Mouse (Mus musculus): Measurements from ENCODE around the gene Zfp941. TPM values are rescaled to one million over a fixed set of nuclear protein-coding genes. Genes with fewer than 3 reads are reported as not detected.

Zfp941 gene
- polyA plus RNA-seq, 1 experiment from 2014 or later: 1.3 TPM

- H3K4me2 ChIP-seq (ENCODE audit: low read length): no peak overlapping the region
- H3K9ac ChIP-seq (ENCODE audit: low read depth, low read length): no peak overlapping the region
- H3K36me3 ChIP-seq (ENCODE audit: insufficient read depth, low read length): no peaks in the 10 kb centered on the region
- H3K4me3 ChIP-seq (replicated peaks; ENCODE audit: low read depth, low read length): no peak overlapping the region
- no peak for DNase-seq (ENCODE audit: low spot score)
- no peak for TF ChIP-seq CTCF (IDR thresholded peaks at IDR 0.05; ENCODE audit: low read depth)
- no peaks in the 10 kb centered on the region for H3K27me3 ChIP-seq (ENCODE audit: insufficient read depth, low read length)
- WGBS: 39% methylated on average over 19 of the region's 19 CpGs
- no peak for ATAC-seq (replicated peaks; ENCODE audit: low FRiP score, low read depth)
- no peak overlapping the region for H3K27ac ChIP-seq
- no peaks in the 10 kb centered on the region for H3K4me1 ChIP-seq (replicated peaks; ENCODE audit: insufficient read depth, low read length)
- no peaks in the 10 kb centered on the region for H3K9me3 ChIP-seq (replicated peaks; ENCODE audit: low read length)
These were observed 19.1 kb upstream of the Zfp941 start for GRCm38 (mm10) chr7:140840750-140841735.

GRCm38 (mm10) chr7:140839556-140839955, 17.6 kb upstream of the Zfp941 start:
- H3K9me3 ChIP-seq (replicated peaks; ENCODE audit: low read length): no peaks in the 10 kb centered on the region
- 47% methylated on average over 5 of the region's 5 CpGs for WGBS
- no peak for ATAC-seq (replicated peaks; ENCODE audit: low FRiP score, low read depth)
- H3K4me1 ChIP-seq (replicated peaks; ENCODE audit: insufficient read depth, low read length): no peaks in the 10 kb centered on the region
- H3K27ac ChIP-seq: no peak overlapping the region
- DNase-seq (ENCODE audit: low spot score): no peak
- no peak overlapping the region for H3K4me3 ChIP-seq (replicated peaks; ENCODE audit: low read depth, low read length)
- H3K9ac ChIP-seq (ENCODE audit: low read depth, low read length): no peak overlapping the region
- no peaks in the 10 kb centered on the region for H3K36me3 ChIP-seq (ENCODE audit: insufficient read depth, low read length)
- no peak overlapping the region for H3K4me2 ChIP-seq (ENCODE audit: low read length)
- TF ChIP-seq CTCF (IDR thresholded peaks at IDR 0.05; ENCODE audit: low read depth): no peak
- no peaks in the 10 kb centered on the region for H3K27me3 ChIP-seq (ENCODE audit: insufficient read depth, low read length)

GRCm38 (mm10) chr7:140836243-140837115, 14.5 kb upstream of the Zfp941 start:
- H3K4me1 ChIP-seq (replicated peaks; ENCODE audit: insufficient read depth, low read length): no peaks in the 10 kb centered on the region
- no peak overlapping the region for H3K4me3 ChIP-seq (replicated peaks; ENCODE audit: low read depth, low read length)
- DNase-seq (ENCODE audit: low spot score) (no peak), ATAC-seq (replicated peaks; ENCODE audit: low FRiP score, low read depth) (no peak)
- H3K9me3 ChIP-seq (replicated peaks; ENCODE audit: low read length): no peaks in the 10 kb centered on the region
- no peak for TF ChIP-seq CTCF (IDR thresholded peaks at IDR 0.05; ENCODE audit: low read depth)
- H3K27me3 ChIP-seq (ENCODE audit: insufficient read depth, low read length): no peaks in the 10 kb centered on the region
- H3K9ac ChIP-seq (ENCODE audit: low read depth, low read length): no peak overlapping the region
- no peaks in the 10 kb centered on the region for H3K36me3 ChIP-seq (ENCODE audit: insufficient read depth, low read length)
- no peak overlapping the region for H3K4me2 ChIP-seq (ENCODE audit: low read length)
- H3K27ac ChIP-seq: no peak overlapping the region
- 75% methylated on average over 9 of the region's 9 CpGs for WGBS

DNA sequence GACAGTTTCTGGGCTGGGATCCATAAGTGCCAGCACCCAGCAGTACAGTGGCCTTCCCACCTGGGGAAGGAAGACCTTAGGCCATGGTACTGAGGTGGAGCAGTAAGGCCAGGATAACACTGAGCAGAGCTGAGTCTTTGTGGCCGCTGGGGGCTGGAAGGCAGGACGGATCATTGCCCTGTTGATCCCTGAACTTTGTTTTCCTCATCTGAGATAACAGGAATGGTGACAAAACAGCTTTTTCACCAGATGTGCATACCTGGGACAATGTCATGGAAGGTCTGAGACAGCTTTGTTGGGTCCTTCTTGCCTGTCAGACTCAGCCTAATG, 13.7 kb upstream of the Zfp941 start:
- H3K9ac ChIP-seq (ENCODE audit: low read depth, low read length): no peak overlapping the region
- no peak overlapping the region for H3K27ac ChIP-seq
- no peak for DNase-seq (ENCODE audit: low spot score)
- no peak overlapping the region for H3K4me2 ChIP-seq (ENCODE audit: low read length)
- no peak overlapping the region for H3K4me3 ChIP-seq (replicated peaks; ENCODE audit: low read depth, low read length)
- TF ChIP-seq CTCF (IDR thresholded peaks at IDR 0.05; ENCODE audit: low read depth): no peak
- 77% methylated on average over 2 of the region's 2 CpGs for WGBS
- no peaks in the 10 kb centered on the region for H3K9me3 ChIP-seq (replicated peaks; ENCODE audit: low read length)
- no peak for ATAC-seq (replicated peaks; ENCODE audit: low FRiP score, low read depth)
- H3K27me3 ChIP-seq (ENCODE audit: insufficient read depth, low read length): no peaks in the 10 kb centered on the region
- no peaks in the 10 kb centered on the region for H3K4me1 ChIP-seq (replicated peaks; ENCODE audit: insufficient read depth, low read length)
- no peaks in the 10 kb centered on the region for H3K36me3 ChIP-seq (ENCODE audit: insufficient read depth, low read length)

- 53% methylated on average over 20 of the region's 20 CpGs for WGBS
- H3K27ac ChIP-seq: no peak within 1 kb of the TSS
- H3K9ac ChIP-seq (ENCODE audit: low read depth, low read length): no peak within 1 kb of the TSS
- no peaks in the 10 kb centered on the region for H3K36me3 ChIP-seq (ENCODE audit: insufficient read depth, low read length)
- H3K27me3 ChIP-seq (ENCODE audit: insufficient read depth, low read length): no peaks in the 10 kb centered on the region
- TF ChIP-seq CTCF (IDR thresholded peaks at IDR 0.05; ENCODE audit: low read depth): no peak
- no peak within 1 kb of the TSS for H3K4me2 ChIP-seq (ENCODE audit: low read length)
- no peaks in the 10 kb centered on the region for H3K9me3 ChIP-seq (replicated peaks; ENCODE audit: low read length)
- no peak within 1 kb of the TSS for H3K4me3 ChIP-seq (replicated peaks; ENCODE audit: low read depth, low read length)
- DNase-seq (ENCODE audit: low spot score) (no peak), ATAC-seq (replicated peaks; ENCODE audit: low FRiP score, low read depth) (no peak)
- no peaks in the 10 kb centered on the region for H3K4me1 ChIP-seq (replicated peaks; ENCODE audit: insufficient read depth, low read length)
These were observed 13.2 kb upstream of the Zfp941 start, which contains the start of gene Urah for GRCm38 (mm10) chr7:140834968-140835757. Gene Urah (plus strand): TSS chr7:140835018.

GRCm38 (mm10) chr7:140833341-140833740, 11.4 kb upstream of the Zfp941 start:
- Histone ChIP-seq H3K36me3 (ENCODE audit: insufficient read depth, low read length) (no peaks in the 10 kb centered on the region), H3K4me3 (replicated peaks; ENCODE audit: low read depth, low read length) (no peak overlapping the region), H3K27ac (no peak overlapping the region), H3K9me3 (replicated peaks; ENCODE audit: low read length) (no peaks in the 10 kb centered on the region), H3K9ac (ENCODE audit: low read depth, low read length) (no peak overlapping the region), H3K4me1 (replicated peaks; ENCODE audit: insufficient read depth, low read length) (no peaks in the 10 kb centered on the region), H3K27me3 (ENCODE audit: insufficient read depth, low read length) (no peaks in the 10 kb centered on the region), H3K4me2 (ENCODE audit: low read length) (no peak overlapping the region)
- no peak for ATAC-seq (replicated peaks; ENCODE audit: low FRiP score, low read depth)
- no peak for DNase-seq (ENCODE audit: low spot score)
- TF ChIP-seq CTCF (IDR thresholded peaks at IDR 0.05; ENCODE audit: low read depth): no peak
- 92% methylated on average over 4 of the region's 4 CpGs for WGBS
